Mouse (Mus musculus) testis, adult 2 months (tissue): ENCODE results near the gene Lipt2. TPM values are rescaled to one million over a fixed set of nuclear protein-coding genes. Genes with fewer than 3 reads are reported as not detected.

Experiments used
- H3K27ac ChIP-seq: fragments of 200-500 bp; 2 replicates; pipeline ENCODE4 v1.5.1; 2012; ENCODE audit warnings: low read depth, low read length; ENCODE audit not compliant: control insufficient read depth, insufficient read depth
- H3K27me3 ChIP-seq: fragments of 200-500 bp; 2 replicates; pipeline ENCODE4 v1.6.1; 2012; ENCODE audit warnings: mild to moderate bottlenecking, low read length, moderate library complexity; ENCODE audit not compliant: control insufficient read depth, insufficient read depth
- H3K36me3 ChIP-seq: fragments of 200-500 bp; 2 replicates; pipeline ENCODE4 v1.6.1; 2012; ENCODE audit warnings: mild to moderate bottlenecking, low read length; ENCODE audit not compliant: control insufficient read depth, insufficient read depth
- H3K4me1 ChIP-seq: fragments of 200-500 bp; 2 replicates; pipeline ENCODE4 v1.6.1; 2012; ENCODE audit warnings: low read length; ENCODE audit not compliant: control insufficient read depth, insufficient read depth
- H3K4me3 ChIP-seq: fragments of 200-500 bp; 2 replicates; pipeline ENCODE4 v1.5.1; 2012; ENCODE audit warnings: low read depth, mild to moderate bottlenecking, low read length, moderate library complexity, mixed read lengths; ENCODE audit not compliant: control insufficient read depth
- CTCF ChIP-seq: fragments of 200-500 bp; IDR thresholded peaks from 2 replicates; pipeline ENCODE4 v1.5.1; 2012; ENCODE audit warnings: low read depth, mild to moderate bottlenecking, inconsistent platforms, low read length, moderate library complexity; ENCODE audit not compliant: control insufficient read depth, insufficient read depth, insufficient replicate concordance
- POLR2A ChIP-seq: fragments of 200-500 bp; IDR thresholded peaks from 2 replicates; pipeline ENCODE4 v1.6.1; 2012; ENCODE audit warnings: low read depth, mild to moderate bottlenecking, inconsistent platforms, low read length, moderate library complexity; ENCODE audit not compliant: control insufficient read depth
- polyA plus RNA-seq: library from polyadenylated mRNA; depleted of rRNA; stranded (reverse); fragments of >200 nt; gene quantifications from 2 replicates; pipeline ENCODE4 v1.2.3, GENCODE M21; 2012; rRNA removed

Gene Lipt2
- polyA plus RNA-seq = 2.2 TPM in 2 replicates

DNA sequence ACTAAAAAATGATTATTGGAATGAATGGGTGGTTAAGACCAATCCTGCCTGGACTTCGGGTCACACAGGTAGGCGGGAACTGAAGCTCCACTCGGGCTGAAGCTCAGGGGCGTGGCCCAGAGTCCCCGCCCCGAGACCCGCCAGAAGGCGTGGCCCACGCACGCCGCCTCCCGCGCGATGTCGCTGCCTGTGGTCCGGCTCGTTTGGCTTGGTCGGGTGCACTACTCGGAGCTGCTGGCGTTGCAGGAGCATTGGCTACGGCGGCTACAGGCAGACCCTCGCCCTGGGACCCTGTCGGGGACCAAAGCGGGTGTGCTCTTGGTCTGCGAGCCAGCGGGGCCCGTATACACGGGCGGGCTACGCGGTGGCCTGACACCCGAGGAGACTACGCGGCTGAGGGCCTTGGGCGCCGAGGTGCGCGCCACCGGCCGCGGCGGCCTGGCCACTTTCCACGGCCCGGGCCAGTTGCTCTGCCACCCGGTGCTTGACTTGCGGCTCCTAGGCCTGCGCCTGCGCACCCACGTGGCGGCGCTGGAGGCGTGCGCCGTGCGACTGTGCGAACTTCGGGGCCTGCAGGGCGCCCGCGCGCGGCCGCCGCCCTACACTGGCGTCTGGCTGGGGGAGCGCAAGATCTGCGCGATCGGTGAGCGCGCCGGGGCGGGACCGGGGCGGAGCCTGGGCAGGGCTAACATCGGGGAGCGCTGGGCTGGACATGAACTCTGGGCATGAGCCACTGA is at the start of gene Lipt2:
Lipt2 (plus strand) TSS at position 173 of the 737 bp plus-strand sequence.
- TF ChIP-seq POLR2A (peak; percentile 72; the same call in 1 of the 2 replicates), CTCF (no peak)
- no peaks in the 10 kb centered on the region for H3K27me3 ChIP-seq
- peaks cover 13% of the 10 kb centered on the region for H3K4me1 ChIP-seq
- peak within 1 kb of the TSS; percentile 97 for H3K4me3 ChIP-seq
- no peaks in the 10 kb centered on the region for H3K36me3 ChIP-seq
- H3K27ac ChIP-seq = peak within 1 kb of the TSS; percentile 95

DNA sequence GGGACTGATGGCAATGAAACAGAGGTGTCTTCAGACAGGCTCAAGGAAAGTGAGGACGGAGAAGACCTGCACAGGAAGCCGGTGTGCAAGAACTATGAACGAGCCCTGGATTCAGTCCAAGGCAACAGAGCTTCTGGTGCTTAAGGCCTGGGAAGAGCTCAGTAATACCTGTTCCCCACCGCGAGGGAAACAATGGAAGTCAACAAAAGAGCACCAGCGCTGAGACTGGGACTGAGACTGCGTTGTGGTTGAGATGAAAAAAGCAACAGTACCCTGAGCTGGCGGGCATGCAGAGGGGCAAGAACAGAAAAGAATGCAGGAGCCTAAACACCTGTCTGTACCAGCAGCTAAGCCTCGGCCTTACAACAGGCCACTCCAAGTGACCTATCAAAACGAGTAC is 47.6 kb upstream of the Lipt2 start:
- Histone ChIP-seq H3K36me3 (peaks cover 1% of the 10 kb centered on the region; the same call in 1 of the 2 replicates), H3K4me1 (no peaks in the 10 kb centered on the region), H3K27me3 (no peaks in the 10 kb centered on the region), H3K4me3 (no peak overlapping the region), H3K27ac (no peak overlapping the region)
- TF ChIP-seq POLR2A (no peak), CTCF (no peak)

DNA sequence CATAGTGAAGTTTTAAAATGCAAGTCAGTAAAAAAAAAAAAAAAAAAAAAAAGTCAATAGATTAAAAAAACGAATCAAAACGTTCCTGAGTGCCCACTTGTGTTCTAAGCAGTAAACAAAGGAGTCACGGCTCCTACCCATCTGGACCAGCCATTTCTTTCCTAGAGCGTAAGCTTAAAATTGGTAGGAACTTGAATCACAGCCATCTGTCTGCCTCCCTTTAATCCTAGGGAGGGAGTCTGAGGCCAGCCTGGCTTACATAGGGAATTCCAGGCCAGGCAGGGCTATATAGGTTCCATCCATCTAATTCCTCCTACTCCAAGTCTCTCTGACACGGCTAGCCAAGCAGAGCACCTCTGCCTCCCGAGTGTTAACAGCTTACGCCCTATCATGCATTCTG is 45.3 kb upstream of the Lipt2 start:
- Histone ChIP-seq H3K4me1 (no peaks in the 10 kb centered on the region), H3K27ac (no peak overlapping the region), H3K27me3 (no peaks in the 10 kb centered on the region), H3K4me3 (no peak overlapping the region), H3K36me3 (no peaks in the 10 kb centered on the region; the same call in 1 of the 2 replicates)
- no peak for TF ChIP-seq CTCF
- no peak for TF ChIP-seq POLR2A

DNA sequence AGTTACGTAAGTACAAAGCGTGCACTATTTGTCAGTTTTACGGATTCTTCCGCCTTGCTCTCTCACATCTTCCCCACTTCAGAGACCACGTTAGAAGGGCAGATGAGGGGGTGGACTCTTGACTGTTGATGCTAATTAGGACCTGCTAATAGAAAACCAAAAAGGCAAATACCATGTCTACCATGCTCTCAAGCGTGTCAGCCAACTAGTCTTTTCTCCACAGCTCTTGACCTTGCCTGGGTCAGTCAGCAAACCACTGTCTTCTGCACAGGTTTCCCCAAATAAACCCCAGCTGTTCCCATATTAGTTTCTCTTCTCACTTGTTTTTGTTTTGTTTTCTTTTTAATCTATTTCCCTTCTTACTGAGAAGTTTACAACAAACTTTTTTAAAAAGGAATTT is 44.8 kb upstream of the Lipt2 start:
- no peak for TF ChIP-seq CTCF
- no peak for TF ChIP-seq POLR2A
- Histone ChIP-seq H3K27me3 (no peaks in the 10 kb centered on the region), H3K27ac (no peak overlapping the region), H3K4me3 (no peak overlapping the region), H3K36me3 (peaks cover 1% of the 10 kb centered on the region; the same call in 1 of the 2 replicates), H3K4me1 (no peaks in the 10 kb centered on the region)

DNA sequence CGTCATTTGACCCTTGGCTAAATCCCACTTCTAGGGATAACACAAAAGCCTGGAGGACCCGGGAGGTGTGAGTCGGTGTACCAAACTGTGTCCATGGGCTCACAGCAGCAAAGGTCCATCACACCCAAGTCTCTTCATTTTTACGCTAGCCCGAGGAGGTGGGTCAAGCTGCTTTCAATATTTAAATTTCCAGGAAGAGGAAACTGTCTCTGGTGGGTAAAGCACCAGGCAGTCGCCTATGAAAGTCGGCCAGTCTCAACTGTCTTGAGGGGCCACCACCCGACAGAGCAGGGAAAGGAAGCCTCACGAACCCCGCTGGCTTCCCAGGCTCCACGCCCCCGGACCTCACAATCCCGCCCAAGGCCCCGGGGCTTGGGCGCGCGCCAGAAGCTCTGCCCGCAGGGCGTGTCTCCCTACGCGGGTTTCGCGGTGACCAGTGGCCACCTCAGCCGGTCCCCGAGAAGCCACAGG is 38.3 kb upstream of the Lipt2 start:
- TF ChIP-seq CTCF (no peak), POLR2A (no peak; the same call in 1 of the 2 replicates)
- peaks cover 1% of the 10 kb centered on the region; the same call in 1 of the 2 replicates for H3K36me3 ChIP-seq

DNA sequence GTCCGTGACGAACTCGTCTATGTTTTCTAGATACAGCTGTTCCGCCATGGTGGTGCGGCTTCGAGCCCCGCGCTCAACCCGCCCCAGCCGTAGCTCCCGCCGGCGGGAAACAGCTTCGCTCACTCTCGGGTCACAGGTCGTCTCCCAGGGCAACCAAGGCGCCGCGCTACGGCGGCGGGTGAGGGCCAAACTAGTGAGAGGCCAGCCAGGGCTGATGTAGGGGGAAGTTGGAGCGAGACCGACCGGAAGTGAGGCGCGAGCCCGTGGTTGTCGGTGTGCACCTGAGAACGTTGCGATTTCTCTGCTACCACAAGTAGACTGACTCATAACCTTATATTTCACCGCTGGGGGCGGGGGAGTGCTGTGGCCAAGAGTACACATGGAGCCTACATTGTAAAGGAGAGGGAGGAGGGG is 37.7 kb upstream of the Lipt2 start, which contains the start of gene Pold3:
Pold3 (minus strand) TSS at position 190 of the 414 bp plus-strand sequence.
- Histone ChIP-seq H3K4me1 (peaks cover 3% of the 10 kb centered on the region; the same call in 1 of the 2 replicates), H3K27ac (peak within 1 kb of the TSS; percentile 90), H3K36me3 (peaks cover 1% of the 10 kb centered on the region; the same call in 1 of the 2 replicates), H3K27me3 (no peaks in the 10 kb centered on the region), H3K4me3 (peak within 1 kb of the TSS; percentile 97)
- TF ChIP-seq CTCF = peak; percentile 11; the same call in 1 of the 2 replicates
- TF ChIP-seq POLR2A = peak; percentile 77; the same call in 1 of the 2 replicates

More for the DNA sequence above, 38.3 kb upstream of the Lipt2 start:
- H3K4me3 ChIP-seq = peak overlapping the region; percentile 97
- H3K27me3 ChIP-seq = no peaks in the 10 kb centered on the region
- H3K4me1 ChIP-seq = peaks cover 3% of the 10 kb centered on the region; the same call in 1 of the 2 replicates
- H3K27ac ChIP-seq = peak overlapping the region; percentile 90

DNA sequence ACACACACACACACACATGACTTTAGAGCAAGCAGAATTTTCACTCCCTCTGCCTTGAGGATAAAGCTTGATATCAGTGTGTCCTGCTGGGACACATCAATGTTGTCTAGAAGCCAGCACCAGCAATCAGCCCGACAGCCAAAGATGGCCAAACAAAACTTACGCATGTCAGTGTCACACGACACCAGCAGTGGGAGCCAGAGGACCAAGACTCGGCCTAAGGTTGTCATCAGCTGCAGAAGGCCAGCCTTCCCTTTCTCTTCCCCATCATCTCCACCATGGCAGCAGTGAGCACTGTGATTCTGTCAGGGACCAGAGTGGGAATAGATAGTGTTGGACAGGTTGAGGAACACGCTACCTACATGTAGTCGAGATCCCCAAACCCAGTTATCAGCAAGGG is 35.6 kb upstream of the Lipt2 start:
- Histone ChIP-seq H3K27me3 (no peaks in the 10 kb centered on the region), H3K36me3 (peaks cover 1% of the 10 kb centered on the region; the same call in 1 of the 2 replicates), H3K4me3 (no peak overlapping the region), H3K27ac (no peak overlapping the region), H3K4me1 (peaks cover 3% of the 10 kb centered on the region; the same call in 1 of the 2 replicates)
- TF ChIP-seq POLR2A = no peak
- TF ChIP-seq CTCF = peak; percentile 73; the same call in 1 of the 2 replicates
